Mouse (Mus musculus): ENCODE results near the gene Xirp2. TPM values are rescaled to one million over a fixed set of nuclear protein-coding genes. Genes with fewer than 3 reads are reported as not detected.

Xirp2 gene
- polyA plus RNA-seq, 1 experiment from 2014 or later = not detected

DNA sequence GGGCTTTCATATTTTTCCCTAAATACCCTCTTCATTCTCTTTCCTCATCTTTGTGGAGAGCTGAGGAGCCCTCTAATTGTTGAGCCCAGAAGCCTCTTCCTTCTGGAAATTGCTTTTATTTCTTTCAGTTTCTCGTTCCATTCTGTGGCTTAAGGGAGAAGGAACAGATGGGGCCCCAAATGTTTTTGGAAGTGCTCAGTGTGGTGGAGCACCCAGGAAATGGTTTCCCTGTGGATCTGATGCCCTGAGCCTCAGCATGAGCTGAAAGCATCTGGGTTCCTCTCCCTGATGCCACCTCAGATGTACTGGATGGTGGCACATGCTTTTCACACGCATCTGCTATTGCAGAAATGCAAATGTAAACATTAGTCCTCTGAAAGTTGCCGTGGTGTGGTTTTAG lies 41.4 kb downstream of the Xirp2 start:
- DNase-seq (no peak), ATAC-seq (no peak)
- Histone ChIP-seq H3K27ac (ENCODE audit: low read depth) (no peak overlapping the region), H3K9ac (replicated peaks) (no peak overlapping the region), H3K4me3 (ENCODE audit: low read depth, low read length) (no peak overlapping the region), H3K27me3 (ENCODE audit: insufficient read depth, low read length) (no peaks in the 10 kb centered on the region), H3K4me1 (ENCODE audit: insufficient read depth) (no peaks in the 10 kb centered on the region), H3K4me2 (ENCODE audit: low read depth, low read length) (no peak overlapping the region), H3K9me3 (ENCODE audit: low read length) (no peaks in the 10 kb centered on the region), H3K36me3 (replicated peaks; ENCODE audit: insufficient read depth, low read length) (no peaks in the 10 kb centered on the region)
- no peak for TF ChIP-seq EP300 (IDR thresholded peaks at IDR 0.05; ENCODE audit: low read depth)
- TF ChIP-seq CTCF (IDR thresholded peaks at IDR 0.05; ENCODE audit: low read depth) = no peak
- WGBS (ENCODE audit: insufficient replicate concordance) = 68% methylated on average over 3 of the region's 3 CpGs

DNA sequence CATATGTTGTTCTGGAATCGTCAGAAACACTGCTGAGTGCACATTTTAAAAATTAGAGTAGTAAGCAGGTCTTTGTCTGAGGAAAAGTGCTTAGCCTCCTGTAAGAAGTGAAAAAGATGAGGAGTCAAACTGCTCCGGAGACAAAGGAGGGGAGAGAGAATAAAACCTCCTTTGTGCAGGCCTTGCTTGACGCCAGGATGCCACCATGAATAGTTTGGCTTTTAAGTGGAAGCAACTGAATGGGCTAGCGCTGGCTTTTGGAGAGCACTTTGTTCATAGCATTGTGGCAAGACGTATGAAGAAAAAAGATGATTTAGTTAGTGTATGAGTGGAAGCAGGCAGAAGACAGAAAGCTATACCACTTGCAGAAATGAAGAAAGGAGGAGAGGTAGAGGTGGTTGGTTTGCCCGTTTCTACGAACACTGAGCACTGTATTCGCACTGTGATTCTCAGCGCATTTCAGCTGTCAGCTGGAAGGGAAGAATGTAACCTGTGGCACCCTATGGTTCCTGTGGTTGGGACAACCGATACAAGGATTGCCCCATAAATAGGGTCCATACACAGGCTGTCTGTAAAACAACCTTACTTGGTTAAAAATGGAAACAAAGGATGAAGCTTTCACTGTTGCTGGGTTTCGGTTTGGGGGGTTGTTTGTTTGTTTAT lies 42.8 kb downstream of the Xirp2 start:
- H3K27ac ChIP-seq (ENCODE audit: low read depth) = no peak overlapping the region
- no peaks in the 10 kb centered on the region for H3K4me1 ChIP-seq (ENCODE audit: insufficient read depth)
- TF ChIP-seq EP300 (IDR thresholded peaks at IDR 0.05; ENCODE audit: low read depth) (no peak), CTCF (IDR thresholded peaks at IDR 0.05; ENCODE audit: low read depth) (no peak)
- H3K9me3 ChIP-seq (ENCODE audit: low read length) = no peaks in the 10 kb centered on the region
- H3K27me3 ChIP-seq (ENCODE audit: insufficient read depth, low read length) = no peaks in the 10 kb centered on the region
- H3K4me3 ChIP-seq (ENCODE audit: low read depth, low read length) = no peak overlapping the region
- 79% methylated on average over 11 of the region's 11 CpGs for WGBS (ENCODE audit: insufficient replicate concordance)
- no peak overlapping the region for H3K9ac ChIP-seq (replicated peaks)
- ATAC-seq (no peak), DNase-seq (no peak)
- no peaks in the 10 kb centered on the region for H3K36me3 ChIP-seq (replicated peaks; ENCODE audit: insufficient read depth, low read length)
- H3K4me2 ChIP-seq (ENCODE audit: low read depth, low read length) = no peak overlapping the region

- H3K4me3 ChIP-seq (ENCODE audit: low read depth, low read length) = no peak overlapping the region
- no peak overlapping the region for H3K4me2 ChIP-seq (ENCODE audit: low read depth, low read length)
- no peaks in the 10 kb centered on the region for H3K36me3 ChIP-seq (replicated peaks; ENCODE audit: insufficient read depth, low read length)
- no peak for TF ChIP-seq CTCF (IDR thresholded peaks at IDR 0.05; ENCODE audit: low read depth)
- no peak for TF ChIP-seq EP300 (IDR thresholded peaks at IDR 0.05; ENCODE audit: low read depth)
- H3K27me3 ChIP-seq (ENCODE audit: insufficient read depth, low read length) = no peaks in the 10 kb centered on the region
- no peaks in the 10 kb centered on the region for H3K9me3 ChIP-seq (ENCODE audit: low read length)
- DNase-seq = no peak
- no peak overlapping the region for H3K27ac ChIP-seq (ENCODE audit: low read depth)
- H3K9ac ChIP-seq (replicated peaks) = no peak overlapping the region
- ATAC-seq = no peak
- H3K4me1 ChIP-seq (ENCODE audit: insufficient read depth) = no peaks in the 10 kb centered on the region
- 72% methylated on average over 8 of the region's 8 CpGs for WGBS (ENCODE audit: insufficient replicate concordance)
Measured at GRCm38 (mm10) chr2:67489128-67489492, 43.3 kb downstream of the Xirp2 start.

- Histone ChIP-seq H3K36me3 (replicated peaks; ENCODE audit: insufficient read depth, low read length) (no peaks in the 10 kb centered on the region), H3K27me3 (ENCODE audit: insufficient read depth, low read length) (no peaks in the 10 kb centered on the region), H3K9ac (replicated peaks) (no peak overlapping the region), H3K4me1 (ENCODE audit: insufficient read depth) (no peaks in the 10 kb centered on the region), H3K4me3 (ENCODE audit: low read depth, low read length) (no peak overlapping the region), H3K9me3 (ENCODE audit: low read length) (no peaks in the 10 kb centered on the region), H3K4me2 (ENCODE audit: low read depth, low read length) (no peak overlapping the region), H3K27ac (ENCODE audit: low read depth) (no peak overlapping the region)
- DNase-seq (no peak), ATAC-seq (no peak)
- no peak for TF ChIP-seq EP300 (IDR thresholded peaks at IDR 0.05; ENCODE audit: low read depth)
- TF ChIP-seq CTCF (IDR thresholded peaks at IDR 0.05; ENCODE audit: low read depth) = no peak
- WGBS (ENCODE audit: insufficient replicate concordance) = 47% methylated on average over 2 of the region's 2 CpGs
Measured at GRCm38 (mm10) chr2:67505457-67505856, 59.7 kb downstream of the Xirp2 start.

- no peaks in the 10 kb centered on the region for H3K4me1 ChIP-seq (ENCODE audit: insufficient read depth)
- no peak overlapping the region for H3K4me2 ChIP-seq (ENCODE audit: low read depth, low read length)
- H3K27ac ChIP-seq (ENCODE audit: low read depth) = no peak overlapping the region
- 79% methylated on average over 7 of the region's 7 CpGs for WGBS (ENCODE audit: insufficient replicate concordance)
- ATAC-seq = no peak
- H3K9ac ChIP-seq (replicated peaks) = no peak overlapping the region
- TF ChIP-seq CTCF (IDR thresholded peaks at IDR 0.05; ENCODE audit: low read depth) (no peak), EP300 (IDR thresholded peaks at IDR 0.05; ENCODE audit: low read depth) (no peak)
- H3K4me3 ChIP-seq (ENCODE audit: low read depth, low read length) = no peak overlapping the region
- no peaks in the 10 kb centered on the region for H3K27me3 ChIP-seq (ENCODE audit: insufficient read depth, low read length)
- no peaks in the 10 kb centered on the region for H3K9me3 ChIP-seq (ENCODE audit: low read length)
- DNase-seq = no peak
- H3K36me3 ChIP-seq (replicated peaks; ENCODE audit: insufficient read depth, low read length) = no peaks in the 10 kb centered on the region
Measured at GRCm38 (mm10) chr2:67516405-67516804, 70.6 kb downstream of the Xirp2 start.

DNA sequence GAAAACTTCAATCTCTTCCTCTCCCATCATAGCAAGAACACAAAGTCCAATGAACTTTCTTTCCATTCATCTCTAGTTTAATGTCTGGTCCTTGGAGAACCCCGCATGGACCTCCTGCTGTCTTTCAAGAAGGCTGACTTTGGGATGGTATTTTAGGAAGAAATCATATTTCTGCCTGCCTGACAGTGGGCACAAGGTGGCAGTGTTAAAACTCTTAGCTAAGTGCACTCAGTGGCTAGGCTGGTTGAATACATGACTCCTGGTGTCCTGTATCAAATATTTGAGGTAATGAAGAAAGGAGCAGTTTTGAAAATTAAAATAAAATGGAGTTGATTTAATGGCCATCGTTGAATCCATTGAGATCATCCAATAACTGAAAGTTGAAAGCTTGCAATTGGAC lies 89.5 kb downstream of the Xirp2 start:
- Histone ChIP-seq H3K27ac (ENCODE audit: low read depth) (no peak overlapping the region), H3K4me1 (ENCODE audit: insufficient read depth) (no peaks in the 10 kb centered on the region), H3K4me3 (ENCODE audit: low read depth, low read length) (no peak overlapping the region), H3K36me3 (replicated peaks; ENCODE audit: insufficient read depth, low read length) (no peaks in the 10 kb centered on the region), H3K27me3 (ENCODE audit: insufficient read depth, low read length) (no peaks in the 10 kb centered on the region), H3K9ac (replicated peaks) (no peak overlapping the region), H3K4me2 (ENCODE audit: low read depth, low read length) (no peak overlapping the region), H3K9me3 (ENCODE audit: low read length) (no peaks in the 10 kb centered on the region)
- WGBS (ENCODE audit: insufficient replicate concordance) = 84% methylated on average over 2 of the region's 2 CpGs
- DNase-seq (no peak), ATAC-seq (no peak)
- TF ChIP-seq CTCF (IDR thresholded peaks at IDR 0.05; ENCODE audit: low read depth) (0 out of 2 replicates have a peak, but pooled peaks have one; percentile 7), EP300 (IDR thresholded peaks at IDR 0.05; ENCODE audit: low read depth) (no peak)

All from liver, postnatal 0 days (tissue).